ENCODE assay signal across 9 mouse cellular contexts in the genomic region with DNA sequence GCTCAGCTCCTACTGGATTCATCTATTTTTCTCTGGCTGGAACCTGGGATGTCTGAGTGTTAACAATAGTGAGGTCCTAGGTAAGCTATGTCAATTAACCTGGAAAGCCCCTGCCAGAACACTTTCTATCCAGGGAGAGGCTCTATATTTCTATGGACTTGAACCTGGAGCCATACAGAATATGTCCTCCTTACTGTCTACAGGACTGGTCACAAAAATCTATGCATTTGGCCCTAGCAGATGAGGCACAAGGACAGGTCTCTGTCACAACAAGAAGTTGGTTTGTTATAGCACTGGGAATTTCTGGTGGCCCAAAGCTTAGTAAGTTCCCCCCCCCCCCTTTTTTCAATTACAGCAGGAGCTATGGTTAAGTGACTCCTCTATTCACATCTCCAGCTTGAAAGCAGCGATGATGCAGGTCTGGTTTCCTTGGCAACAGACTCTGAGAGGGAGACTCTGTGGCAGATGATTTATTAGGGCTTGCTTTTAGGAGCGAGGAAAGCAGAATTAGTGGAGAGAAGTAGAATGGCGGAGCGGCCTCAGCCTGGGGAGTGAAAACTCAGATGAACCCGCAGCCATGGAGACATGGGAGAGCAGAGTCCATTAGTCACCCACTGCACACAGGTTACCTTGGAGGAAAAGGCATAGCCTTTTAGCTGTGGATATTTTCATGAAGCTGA.
DNase-seq lines count a peak whose midpoint lies in the region; ATAC-seq and TF ChIP-seq lines count a peak whose summit lies in the region.
"Had no signal": no experiment of that assay in that cellular context is flagged by ENCODE, and none has a peak within 500 bp of the region (broad histone marks: within the 10 kb centered on the region; RNA-seq: fewer than 3 reads in every experiment).

No protein-coding gene starts in this region.

- H3K27me3 ChIP-seq in forebrain, embryonic 16.5 days (replicated peaks; ENCODE audit: control insufficient read depth, insufficient read depth, low read length) = no peaks in the 10 kb centered on the region
- no peaks in the 10 kb centered on the region for H3K27me3 ChIP-seq in neural tube, embryonic 12.5 days (replicated peaks)
- no peaks in the 10 kb centered on the region for H3K27me3 ChIP-seq in intestine, postnatal 0 days (replicated peaks; ENCODE audit: control insufficient read depth, insufficient read depth, low read length)

- no peak overlapping the region for H3K9ac ChIP-seq in forebrain, embryonic 16.5 days (replicated peaks; ENCODE audit: low read depth, low read length)
- no peak overlapping the region for H3K9ac ChIP-seq in neural tube, embryonic 12.5 days
- no peak overlapping the region for H3K9ac ChIP-seq in intestine, postnatal 0 days (ENCODE audit: low read depth, low read length)

- peak overlapping the region; percentile 66 for H3K27ac ChIP-seq in forebrain, embryonic 16.5 days (ENCODE audit: low read length)
- H3K27ac ChIP-seq in neural tube, embryonic 12.5 days = no peak overlapping the region; the same call in 1 of the 2 replicates
- H3K27ac ChIP-seq in intestine, postnatal 0 days (ENCODE audit: low read depth, low read length) = no peak overlapping the region

- H3K4me2 ChIP-seq in forebrain, embryonic 16.5 days (ENCODE audit: low read length) = no peak overlapping the region
- peak overlapping the region; percentile 34; the same call in 1 of the 2 replicates for H3K4me2 ChIP-seq in neural tube, embryonic 12.5 days (replicated peaks)
- no peak overlapping the region for H3K4me2 ChIP-seq in intestine, postnatal 0 days (replicated peaks; ENCODE audit: low read depth)

- peak; percentile 85 for DNase-seq in embryo, embryonic 10.5 days (ENCODE audit: low spot score)
- DNase-seq in layer of hippocampus, postnatal 14 days (ENCODE audit: low spot score in 2 of 2) = peak; percentile 39 to 56
- DNase-seq in heart, postnatal 36 days = no peak
- DNase-seq in kidney, adult 11 months = no peak
- DNase-seq in lung, postnatal 14 days = no peak

- WGBS in forebrain, embryonic 16.5 days = 17% methylated on average over 5 of the region's 5 CpGs
- 8% methylated on average over 5 of the region's 5 CpGs for WGBS in neural tube, embryonic 12.5 days
- WGBS in intestine, postnatal 0 days = 22% methylated on average over 5 of the region's 5 CpGs

- no peaks in the 10 kb centered on the region for H3K9me3 ChIP-seq in forebrain, embryonic 16.5 days (ENCODE audit: control insufficient read depth, low read length)
- H3K9me3 ChIP-seq in neural tube, embryonic 12.5 days = no peaks in the 10 kb centered on the region
- H3K9me3 ChIP-seq in intestine, postnatal 0 days (ENCODE audit: control insufficient read depth) = no peaks in the 10 kb centered on the region

- no peak for TF ChIP-seq CTCF in intestine, postnatal 0 days (IDR thresholded peaks at IDR 0.05; ENCODE audit: low read depth)

- peaks cover 6% of the 10 kb centered on the region; the same call in 1 of the 2 replicates for H3K4me1 ChIP-seq in forebrain, embryonic 16.5 days (replicated peaks; ENCODE audit: control insufficient read depth, insufficient read depth, low read length)
- peaks cover 9% of the 10 kb centered on the region for H3K4me1 ChIP-seq in neural tube, embryonic 12.5 days
- H3K4me1 ChIP-seq in intestine, postnatal 0 days (replicated peaks; ENCODE audit: control insufficient read depth, insufficient read depth, low read length) = no peaks in the 10 kb centered on the region

- H3K36me3 ChIP-seq in forebrain, embryonic 16.5 days (ENCODE audit: control insufficient read depth, insufficient read depth) = no peaks in the 10 kb centered on the region
- no peaks in the 10 kb centered on the region for H3K36me3 ChIP-seq in neural tube, embryonic 12.5 days
- no peaks in the 10 kb centered on the region for H3K36me3 ChIP-seq in intestine, postnatal 0 days (ENCODE audit: control insufficient read depth, insufficient read depth)

- intact Hi-C loops in heart, postnatal 36 days (cut with DNase I) = no loop called here

- no peak overlapping the region for H3K4me3 ChIP-seq in forebrain, embryonic 16.5 days (replicated peaks; ENCODE audit: low read length)
- no peak overlapping the region for H3K4me3 ChIP-seq in neural tube, embryonic 12.5 days
- H3K4me3 ChIP-seq in intestine, postnatal 0 days (ENCODE audit: low read depth, low read length) = no peak overlapping the region

- peak; percentile 97 for ATAC-seq in forebrain, embryonic 16.5 days
- ATAC-seq in neural tube, embryonic 12.5 days (ENCODE audit: low FRiP score, low read depth) = peak; percentile 93
- no peak for ATAC-seq in intestine, postnatal 0 days
- ATAC-seq: Patski had no signal

Comparison
In these comparisons a context has a peak if more than half of its experiments do, and no peak if none do; other contexts are left out.
1. DNase-seq: peak in embryo, embryonic 10.5 days (single experiment) and layer of hippocampus, postnatal 14 days (2 of 2); none in heart, postnatal 36 days (0 of 2), kidney, adult 11 months (single experiment) and lung, postnatal 14 days (single experiment).